Mouse (Mus musculus) bone marrow macrophage, adult 2 months (primary cell): Measurements from ENCODE around the gene Rbm7.

Experiments used
- CTCF ChIP-seq: IDR thresholded peaks from 2 replicates; pipeline ENCODE4 v1.5.1; 2012; ENCODE audit warnings: low read depth, mild to moderate bottlenecking, low read length, moderate library complexity
- POLR2A ChIP-seq: IDR thresholded peaks from 2 replicates; pipeline ENCODE4 v1.6.1; 2012; ENCODE audit warnings: mild to moderate bottlenecking, low read depth, low read length, borderline replicate concordance

DNA sequence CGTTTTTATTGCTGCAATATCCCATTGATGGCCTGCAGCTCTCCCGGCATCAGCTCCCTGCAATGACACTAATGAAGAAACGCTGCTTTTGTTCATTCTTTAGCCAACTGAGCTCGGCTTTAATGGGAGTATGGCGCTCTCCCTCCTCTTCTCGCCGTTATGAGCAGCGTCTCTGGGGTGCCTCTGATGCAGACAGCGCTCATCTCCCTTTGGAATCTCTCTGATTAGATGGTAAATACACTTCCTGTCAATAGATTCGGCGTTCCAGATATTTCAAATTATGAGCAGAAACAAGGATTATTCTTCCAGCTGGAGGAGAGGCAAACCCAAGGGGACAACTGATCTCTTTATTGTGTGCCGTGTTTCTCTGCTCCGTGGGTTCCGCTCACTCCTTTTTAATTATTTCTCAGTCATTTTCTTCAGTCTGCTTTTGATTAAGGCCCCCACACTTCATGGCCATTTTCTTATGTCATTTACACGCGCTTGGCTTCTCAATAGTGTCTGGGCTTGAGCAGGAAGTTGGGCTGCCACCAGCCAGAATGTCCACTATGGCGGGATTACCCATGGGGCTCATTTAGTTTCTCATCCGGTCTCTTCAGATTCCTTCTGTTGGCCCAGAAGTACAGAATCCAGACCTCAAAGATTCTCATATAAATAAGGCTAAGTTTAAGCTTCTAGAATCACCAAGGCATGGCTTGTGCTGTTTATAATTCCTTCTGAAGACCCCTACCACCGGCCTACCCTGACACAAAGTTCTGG is 22.5 kb upstream of the Rbm7 start:
- TF ChIP-seq CTCF, result no peak
- TF ChIP-seq POLR2A, result no peak
